Mouse (Mus musculus): ENCODE measurements around the gene Gpsm1.
A peak's percentile ranks its signal among the peaks of the same experiment; 100 is the strongest.

Gpsm1 gene

DNA sequence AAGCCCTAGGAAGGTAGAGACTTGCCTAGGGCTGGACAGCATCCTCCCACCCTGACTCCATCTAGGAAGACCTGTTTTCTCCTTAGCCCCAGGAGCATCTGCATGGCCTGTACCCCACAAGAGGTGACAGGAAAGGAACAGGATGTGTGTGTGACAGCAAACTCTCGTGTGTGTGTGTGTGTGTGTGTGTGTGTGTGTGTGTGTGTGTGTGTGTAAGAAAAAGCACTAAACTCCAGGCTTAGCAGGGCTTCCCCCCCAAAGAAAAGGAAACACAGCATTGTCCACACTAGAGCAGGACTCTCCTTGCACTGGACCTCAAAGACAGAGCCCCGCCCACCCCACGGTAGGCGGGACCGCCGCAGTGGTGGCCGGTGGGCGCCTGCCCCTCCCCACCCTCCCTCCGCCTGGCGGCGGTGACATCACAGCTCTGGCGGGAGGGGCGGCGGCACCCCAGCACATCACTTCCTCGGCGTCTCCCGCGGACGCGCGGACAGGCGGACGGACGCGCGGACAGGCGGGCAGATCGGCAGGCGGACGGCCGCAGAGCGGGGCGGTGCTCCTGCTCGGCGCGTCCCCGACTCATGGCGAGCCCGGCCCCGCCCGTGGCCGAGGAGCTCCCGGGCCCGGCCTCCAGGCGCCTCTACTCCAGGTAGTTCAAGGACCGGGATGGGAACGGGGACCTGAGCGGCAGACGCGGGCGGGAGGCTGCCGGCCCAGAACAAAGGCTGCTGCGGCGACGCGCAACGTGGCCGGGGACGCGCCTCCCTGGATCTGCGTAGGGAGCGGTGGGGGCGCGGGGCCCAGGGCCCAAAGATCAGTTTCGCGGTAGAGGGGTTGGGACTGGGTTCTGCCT lies at the start of gene Gpsm1:
TSS of gene Gpsm1 (plus strand) at position 444 of the 853 bp plus-strand sequence.
- peak; percentile 88 to 93 for DNase-seq

DNA sequence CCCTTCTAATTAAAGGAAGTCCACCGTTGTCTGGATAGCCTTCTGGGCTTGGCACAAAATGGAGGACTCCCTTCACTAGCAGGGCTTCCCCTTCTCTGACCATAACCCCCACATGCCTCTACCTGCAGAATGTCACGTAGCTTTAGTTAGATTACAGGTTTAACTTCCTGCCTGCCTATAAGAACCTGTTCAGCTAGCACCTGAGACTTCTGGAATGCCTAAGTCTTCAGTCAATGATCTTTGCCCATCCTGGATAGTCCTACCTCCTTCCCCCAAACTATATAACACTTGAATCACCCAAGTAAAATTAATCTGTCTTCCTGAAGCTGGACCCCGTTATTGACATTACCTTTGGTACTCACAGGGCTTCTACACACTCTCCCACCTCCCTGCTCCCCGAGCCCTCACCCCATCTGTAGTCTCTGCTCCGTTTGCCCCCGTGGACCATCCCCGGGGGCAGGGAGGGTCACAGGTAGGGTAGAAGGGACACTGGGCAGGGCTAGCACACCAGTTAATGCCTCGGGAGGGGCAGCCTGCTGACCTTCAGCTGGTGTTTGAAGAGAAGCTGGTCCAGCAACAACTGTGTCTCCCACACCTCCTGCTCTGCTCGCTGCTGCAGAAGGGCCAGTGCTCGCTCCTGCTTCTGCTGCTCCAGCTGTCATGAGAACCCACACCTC lies 49.1 kb upstream of the Gpsm1 start:
- no peak for DNase-seq

DNA sequence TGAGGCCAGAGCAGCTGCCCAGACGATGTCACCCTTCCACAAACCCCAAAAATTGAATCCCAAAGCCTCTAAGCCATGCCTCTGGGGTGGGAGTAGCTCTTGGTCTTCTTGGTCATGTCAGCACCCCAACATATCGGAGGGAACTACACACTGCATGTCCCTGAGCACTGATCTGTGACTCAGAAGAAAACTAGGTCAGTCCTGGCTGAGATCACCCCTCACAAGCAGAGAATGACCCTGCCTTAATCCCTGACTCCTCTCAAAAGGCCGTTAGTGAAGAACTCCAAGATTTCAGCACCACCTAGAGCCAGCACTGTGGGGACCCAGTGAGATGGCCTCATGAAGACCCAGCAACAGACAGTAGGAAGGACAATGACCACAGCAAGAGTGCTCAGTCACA lies 47.1 kb upstream of the Gpsm1 start:
- DNase-seq, result no peak

DNA sequence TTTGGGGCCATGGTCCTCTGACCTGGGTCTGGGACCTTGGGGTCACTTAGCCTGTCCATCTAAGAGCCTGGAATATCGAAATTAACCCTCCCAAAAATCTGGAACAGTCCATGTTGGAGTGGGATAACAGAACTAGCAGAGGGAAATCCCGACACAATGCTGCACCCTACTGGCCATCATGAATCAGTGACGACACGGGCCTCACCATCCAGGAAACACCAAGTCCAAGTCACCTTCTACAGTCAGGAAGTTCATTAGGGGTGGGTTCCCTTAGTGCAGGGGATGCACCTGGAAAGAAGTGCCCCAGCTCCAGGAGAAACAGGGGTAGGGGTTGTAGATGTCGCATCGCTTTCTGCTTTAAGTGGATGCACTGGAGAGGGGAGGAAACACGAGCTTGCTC lies 41.7 kb upstream of the Gpsm1 start:
- DNase-seq, result peak; percentile 72 to 82

DNA sequence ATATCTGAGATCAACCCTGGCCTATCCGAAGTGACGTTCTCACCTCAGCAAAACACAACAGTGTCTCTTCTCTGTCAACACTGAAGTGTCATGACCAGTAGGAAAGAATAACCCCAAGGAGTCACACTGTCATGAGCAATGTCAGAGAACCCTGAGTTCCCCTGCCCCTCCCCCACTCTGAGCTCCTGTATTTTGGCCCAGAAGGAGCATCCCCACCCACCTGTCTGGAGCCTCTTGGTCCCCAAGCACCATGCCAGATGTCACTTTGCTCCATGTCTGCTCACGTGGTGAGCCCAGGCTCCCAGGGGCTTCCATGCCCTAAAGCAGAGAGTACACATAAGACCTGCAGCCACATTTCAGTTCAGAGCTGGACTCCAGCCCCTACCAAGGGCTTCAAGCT lies 35.6 kb upstream of the Gpsm1 start:
- no peak for DNase-seq

DNA sequence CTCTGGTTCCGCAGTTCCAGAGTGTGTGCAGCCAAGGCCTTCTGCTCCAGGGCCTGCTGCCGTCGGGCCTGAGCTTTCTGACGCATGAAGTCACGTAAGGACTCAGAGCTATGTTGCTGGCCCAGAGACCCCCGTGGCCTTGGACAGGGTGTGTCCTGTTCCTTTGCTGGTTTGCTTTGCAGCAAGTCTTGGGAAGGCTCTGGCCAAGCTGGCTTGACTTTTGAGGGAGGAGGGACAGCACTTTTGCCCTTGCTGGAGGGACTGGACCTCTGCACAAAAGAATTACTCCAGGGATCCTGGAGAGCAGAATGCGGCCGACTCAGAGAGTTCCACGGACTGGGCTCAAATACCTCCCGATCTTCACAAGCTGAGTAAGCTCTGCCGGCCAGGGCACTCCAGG lies 34.7 kb upstream of the Gpsm1 start:
- no peak for DNase-seq

DNA sequence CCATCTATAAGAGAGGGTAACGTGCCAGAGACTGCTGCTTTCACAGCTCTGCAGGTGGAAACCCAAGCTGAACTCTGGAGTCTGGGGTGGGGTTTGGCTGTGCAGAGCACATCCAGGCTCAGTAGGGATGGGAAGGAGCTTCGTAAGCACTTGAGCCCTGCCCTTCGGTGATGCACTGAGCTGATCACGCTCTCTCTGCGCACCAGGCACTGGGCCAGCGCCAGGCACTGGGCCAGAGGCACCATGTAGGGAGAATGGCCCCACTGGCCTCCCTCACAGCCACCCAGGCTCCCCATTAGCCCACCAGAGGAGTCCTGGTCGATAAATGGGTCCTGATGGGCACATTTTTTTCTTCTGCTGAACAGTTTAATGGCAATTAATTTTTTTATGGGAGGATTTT lies 29.5 kb upstream of the Gpsm1 start:
- DNase-seq, result peak; percentile 73 to 83

DNA sequence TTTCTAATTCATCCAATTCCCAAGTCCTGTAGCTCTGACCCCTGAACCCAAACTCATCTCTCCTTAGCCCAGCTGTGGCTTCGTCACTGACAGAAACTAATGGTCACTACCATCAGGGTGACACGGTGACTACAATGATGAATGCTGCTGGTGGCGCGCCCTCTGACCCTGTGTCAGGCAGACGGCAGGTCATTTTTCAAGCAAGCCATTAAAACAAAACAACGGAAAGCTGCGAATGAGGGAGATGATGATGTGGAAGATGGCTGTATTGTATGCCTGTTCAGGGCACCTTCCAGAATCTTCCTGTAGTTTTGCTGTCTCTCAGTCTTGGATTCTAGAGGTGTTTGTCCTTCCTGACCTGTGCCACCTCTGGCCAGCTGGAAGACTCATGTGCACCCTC lies 28.9 kb upstream of the Gpsm1 start:
- no peak for DNase-seq

DNA sequence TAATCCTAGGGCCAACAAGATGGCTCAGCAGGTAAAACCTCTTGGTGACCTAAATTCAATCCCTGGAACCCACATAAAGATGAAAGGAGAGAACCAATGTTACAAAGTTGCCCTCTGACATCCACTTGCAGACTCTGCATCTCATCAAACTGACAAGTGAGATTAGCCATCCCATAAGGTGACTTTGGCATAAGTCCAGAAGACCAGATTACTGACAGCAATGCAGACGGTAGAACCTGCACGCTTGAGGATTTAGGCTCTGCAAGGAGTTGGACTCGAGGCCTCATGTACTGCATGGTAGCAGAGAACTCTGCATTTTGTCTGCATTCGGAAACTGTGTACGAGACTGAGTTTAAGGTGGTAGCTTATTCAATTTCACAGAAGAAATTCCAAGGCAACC lies 25.2 kb upstream of the Gpsm1 start:
- DNase-seq, result no peak

DNA sequence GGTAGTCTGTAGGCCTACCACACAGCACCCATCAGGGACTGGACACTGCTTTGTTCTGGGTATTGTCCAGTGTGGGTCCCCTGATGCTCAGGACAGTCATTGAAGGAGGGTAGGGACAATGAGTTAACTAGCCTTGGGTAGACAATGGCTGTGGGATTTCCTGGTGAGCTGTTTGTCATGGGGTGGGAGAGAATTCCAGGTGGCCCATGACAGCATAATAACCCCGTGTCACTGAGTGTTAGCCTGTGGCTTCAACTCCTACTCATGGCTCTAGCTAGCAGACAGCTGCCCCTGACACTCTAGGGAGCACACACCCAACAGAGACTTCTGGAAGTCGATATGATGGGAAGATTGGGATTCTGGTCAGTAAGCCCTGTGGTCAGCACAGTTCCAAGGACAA lies 20.9 kb upstream of the Gpsm1 start, which contains the start of gene Ccdc187:
TSS of gene Ccdc187 (minus strand) at position 101 of the 400 bp plus-strand sequence.
- DNase-seq, result no peak

DNA sequence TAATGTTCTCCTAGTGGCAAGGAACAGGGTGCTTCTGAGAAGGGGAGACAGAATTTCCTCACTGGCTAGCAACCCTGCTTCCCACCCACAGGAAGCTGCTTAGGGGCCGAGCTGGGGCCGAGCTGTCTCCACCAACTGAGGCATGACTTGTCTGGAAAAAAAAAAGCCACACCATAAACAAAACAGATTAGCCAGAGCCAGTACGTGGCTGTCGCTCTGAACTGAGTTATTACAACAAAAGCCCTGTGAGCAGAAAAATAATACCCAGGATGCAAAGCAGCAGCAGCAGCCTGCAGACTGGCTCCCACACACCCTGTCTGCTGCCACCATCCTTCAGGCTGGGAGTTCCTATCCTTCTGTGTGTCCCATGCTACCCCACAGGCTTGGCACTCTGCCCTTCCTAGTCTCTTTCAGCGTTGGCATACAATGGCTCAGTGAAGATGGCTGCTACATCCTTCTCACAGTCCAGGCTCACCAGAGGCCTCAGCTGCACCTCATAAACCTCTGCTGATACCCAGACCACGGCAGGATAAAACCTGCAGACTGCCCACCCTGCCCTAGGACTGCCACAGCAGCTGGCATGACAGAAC lies 18.6 kb upstream of the Gpsm1 start:
- peak; percentile 47 to 66 for DNase-seq

DNA sequence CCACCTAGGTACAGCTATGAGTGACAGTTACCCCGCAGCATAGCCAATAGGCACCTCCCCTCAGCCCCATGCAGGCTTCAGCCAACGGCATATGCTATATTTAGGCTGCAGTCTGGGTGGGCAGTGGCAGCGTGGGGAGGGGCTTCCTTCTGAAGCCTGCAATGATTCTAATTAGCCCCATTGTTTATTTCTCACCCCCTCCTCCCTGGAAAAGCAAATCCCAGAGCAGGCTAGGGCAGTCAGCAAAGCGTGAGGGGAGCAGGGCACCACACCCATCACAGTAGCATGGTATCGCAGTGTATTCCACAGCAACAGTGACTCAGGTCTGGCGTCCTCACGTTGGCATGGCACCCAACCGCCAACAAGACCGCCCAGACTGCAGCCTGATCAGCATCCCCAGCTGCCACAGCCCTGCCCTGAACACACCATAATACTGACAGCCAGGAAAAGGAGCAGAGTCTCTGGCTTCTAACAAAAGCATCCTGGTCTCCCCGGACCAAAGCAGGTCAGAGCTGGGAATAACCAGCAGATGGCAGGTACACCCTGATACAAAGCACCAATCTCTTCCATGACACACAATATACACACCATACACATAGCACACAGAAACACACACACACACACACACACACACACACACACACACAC lies 17.0 kb upstream of the Gpsm1 start:
- DNase-seq, result peak; percentile 66 to 67

DNA sequence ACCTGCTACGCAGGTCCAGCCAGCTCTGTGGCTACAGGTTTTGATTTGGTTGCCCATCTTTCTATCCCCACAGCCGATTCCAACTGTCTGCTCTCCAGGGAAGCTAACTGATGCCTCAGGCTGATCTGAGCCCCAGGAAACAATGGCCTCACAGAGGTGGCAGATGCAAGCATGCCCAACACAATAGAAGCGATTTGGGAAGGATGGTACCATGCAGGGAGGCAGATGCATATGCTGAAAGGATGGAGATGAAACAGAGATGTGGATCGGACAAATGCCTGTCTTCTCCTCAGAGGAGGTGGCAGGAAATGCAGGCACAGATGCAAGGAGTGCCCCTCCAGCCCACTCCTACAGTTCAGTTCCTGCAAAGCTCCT lies 16.5 kb upstream of the Gpsm1 start:
- no peak for DNase-seq

DNA sequence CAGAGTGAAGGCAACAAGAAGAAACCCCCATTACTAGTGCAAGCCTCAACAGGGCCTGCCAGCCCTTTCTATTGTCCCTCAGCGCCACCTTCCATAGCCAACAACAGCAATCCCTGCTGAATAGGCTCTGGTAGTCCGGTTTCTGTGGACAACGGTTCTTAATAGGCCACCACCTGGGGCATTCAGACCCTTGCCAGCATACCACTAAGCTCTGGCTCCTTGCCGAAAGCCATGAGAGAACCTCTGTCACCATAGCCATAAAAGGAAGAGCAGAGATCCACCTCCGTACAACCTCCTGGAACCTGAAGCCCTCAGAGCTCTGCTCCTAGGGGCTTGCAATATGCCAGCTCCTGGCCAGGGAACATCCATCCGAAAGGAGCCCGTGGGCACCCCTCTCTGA lies 16.0 kb upstream of the Gpsm1 start:
- DNase-seq, result peak; percentile 67 to 74

DNA sequence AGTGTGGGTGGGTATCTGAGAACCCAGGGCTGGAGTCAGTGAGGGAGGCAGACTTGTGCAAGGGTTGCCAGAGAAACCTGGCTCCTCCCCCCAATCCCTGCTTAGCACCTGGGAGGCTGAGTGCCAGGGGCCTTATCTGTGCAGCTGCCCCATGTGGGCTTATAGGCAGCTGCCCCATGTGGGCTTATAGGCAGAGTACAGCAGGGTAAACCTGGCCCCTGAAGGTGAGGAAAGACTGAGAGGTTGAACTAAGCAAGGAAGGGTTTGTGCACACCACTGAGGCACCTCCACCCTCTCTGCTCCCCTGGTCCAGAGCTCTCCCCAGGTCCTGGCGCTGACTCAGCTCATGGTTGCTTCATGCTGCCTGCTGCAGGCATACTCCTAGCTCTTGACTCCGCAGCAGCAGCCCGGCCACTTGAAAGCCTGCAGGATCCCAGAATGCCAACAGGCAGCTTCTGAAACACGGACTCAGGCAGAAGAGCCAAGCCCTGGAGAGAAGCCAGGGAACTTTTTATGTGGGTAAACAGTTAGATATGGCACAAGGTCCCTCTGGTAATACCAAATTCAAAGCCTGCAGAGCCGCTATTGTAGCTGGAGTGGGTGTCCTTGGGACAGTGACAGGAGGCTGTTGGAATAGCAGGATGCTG lies 15.0 kb upstream of the Gpsm1 start:
- DNase-seq, result peak; percentile 65 to 68

DNA sequence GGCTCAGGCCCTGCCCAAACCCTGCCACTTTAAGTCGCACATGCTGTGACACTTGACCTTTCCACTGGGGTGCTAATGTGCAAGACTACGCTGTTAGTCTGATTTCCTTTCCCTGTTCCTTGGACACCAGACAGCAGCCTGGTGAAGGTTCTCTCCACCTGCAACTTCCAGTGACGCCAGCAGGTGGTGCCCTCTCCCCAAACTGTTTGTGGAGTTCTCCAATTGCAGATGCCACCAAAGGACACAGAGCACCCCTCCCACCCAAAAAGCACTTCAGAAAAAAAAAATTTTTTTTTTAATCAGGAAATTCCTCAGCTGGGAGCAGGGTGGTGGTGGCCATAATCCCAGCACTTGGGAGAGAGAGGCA lies 14.5 kb upstream of the Gpsm1 start:
- peak; percentile 96 for DNase-seq

DNA sequence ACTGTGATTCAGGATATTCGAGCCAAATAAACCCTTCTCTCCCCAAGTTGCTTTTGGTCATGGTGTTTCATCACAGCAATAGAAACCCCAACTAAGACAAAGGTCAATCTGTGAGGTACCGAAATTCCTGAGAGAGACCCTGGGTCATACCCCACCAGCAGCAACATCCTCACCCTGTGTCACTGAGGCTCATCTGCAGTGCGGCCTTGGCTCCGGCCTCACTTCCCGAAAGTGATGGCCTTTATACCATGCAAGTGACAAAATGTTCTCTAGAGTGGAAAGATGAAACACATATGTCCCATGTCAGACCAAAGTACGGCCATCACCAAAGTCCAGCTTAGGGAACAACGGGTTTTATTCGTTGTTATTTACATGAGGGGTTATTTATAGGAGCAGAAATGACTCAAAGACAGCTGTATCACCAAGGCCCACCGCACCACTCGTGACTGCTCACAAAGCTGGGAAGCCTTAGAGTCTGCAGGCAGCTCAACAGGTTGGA lies 13.3 kb upstream of the Gpsm1 start:
- no peak for DNase-seq

DNA sequence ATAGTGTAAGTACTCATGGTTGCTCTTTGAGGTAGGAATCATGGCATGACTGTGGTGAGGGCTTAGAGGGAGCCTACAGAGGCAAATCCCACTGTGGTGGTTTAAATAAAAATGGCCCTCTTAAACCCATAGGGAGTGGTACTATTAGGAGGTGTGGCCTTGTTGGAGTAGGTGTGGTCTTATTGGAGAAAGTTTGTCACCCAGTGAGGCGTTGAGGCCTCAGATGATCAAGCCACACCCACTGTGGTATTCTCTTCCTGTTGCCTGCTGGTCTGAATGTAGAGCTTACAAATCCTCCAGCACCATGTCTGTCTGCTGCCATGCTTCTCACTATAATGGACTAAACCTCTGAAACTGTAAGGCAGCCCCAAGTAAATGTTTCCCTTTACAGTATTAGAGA lies 10.6 kb upstream of the Gpsm1 start:
- DNase-seq, result no peak

DNA sequence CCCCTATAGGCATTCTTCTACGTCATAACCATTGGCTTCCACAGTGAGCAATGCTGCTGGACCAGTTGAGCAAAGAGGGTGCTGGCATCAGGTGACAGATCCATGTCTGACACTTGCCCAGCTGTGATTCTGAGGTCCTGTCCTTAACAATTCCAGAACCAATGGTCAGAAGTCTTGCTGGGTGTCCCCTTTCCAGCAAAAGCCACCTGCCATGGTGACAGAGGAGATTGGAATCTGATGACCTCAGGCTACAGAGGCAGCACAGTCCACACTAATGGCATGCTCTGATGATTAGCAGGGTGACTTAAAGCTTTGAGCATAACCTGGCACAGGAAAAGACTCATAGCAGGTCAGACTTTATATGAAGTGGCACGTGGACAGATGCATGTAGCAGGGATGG lies 9.8 kb upstream of the Gpsm1 start:
- no peak for DNase-seq

DNA sequence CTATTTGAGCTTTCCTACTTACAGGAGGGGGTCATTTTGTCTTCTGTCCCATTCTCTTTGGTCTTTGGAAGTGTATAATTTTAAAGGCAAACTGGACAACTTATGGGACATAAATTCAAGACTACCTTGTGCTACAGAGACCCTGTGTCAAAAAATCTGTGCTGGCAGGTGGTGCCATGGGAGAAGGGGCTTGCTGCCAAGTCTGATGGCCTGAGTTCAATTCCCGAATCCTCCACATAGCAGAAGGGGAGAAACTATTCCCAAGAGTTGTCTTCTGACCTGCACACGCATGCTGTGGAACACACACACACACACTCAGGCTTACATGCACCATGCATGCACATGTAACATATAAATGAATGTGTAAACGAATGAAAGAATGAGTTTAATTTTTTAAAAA lies 8.6 kb upstream of the Gpsm1 start:
- no peak for DNase-seq

DNA sequence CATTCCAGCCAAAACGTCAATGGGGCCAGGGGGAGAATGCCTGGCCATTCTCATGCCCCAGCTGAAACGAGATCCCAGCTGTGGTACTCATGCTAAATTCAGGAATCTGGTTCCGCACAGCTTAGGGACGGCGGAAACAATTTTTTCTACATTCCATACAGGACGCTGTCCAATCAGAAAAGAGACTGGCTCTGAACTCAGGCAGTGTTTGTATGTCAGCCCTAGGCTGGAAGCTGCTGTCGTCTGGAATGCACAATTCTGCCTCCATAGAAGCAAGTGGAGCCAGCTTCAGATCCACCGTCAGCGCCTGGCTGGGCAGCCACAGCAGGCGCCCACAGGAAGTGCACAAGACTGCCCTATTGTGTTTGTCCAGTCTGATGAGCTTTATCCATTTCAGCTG lies 5.6 kb upstream of the Gpsm1 start:
- peak in 1 of 2 experiments; percentile 12 for DNase-seq

DNA sequence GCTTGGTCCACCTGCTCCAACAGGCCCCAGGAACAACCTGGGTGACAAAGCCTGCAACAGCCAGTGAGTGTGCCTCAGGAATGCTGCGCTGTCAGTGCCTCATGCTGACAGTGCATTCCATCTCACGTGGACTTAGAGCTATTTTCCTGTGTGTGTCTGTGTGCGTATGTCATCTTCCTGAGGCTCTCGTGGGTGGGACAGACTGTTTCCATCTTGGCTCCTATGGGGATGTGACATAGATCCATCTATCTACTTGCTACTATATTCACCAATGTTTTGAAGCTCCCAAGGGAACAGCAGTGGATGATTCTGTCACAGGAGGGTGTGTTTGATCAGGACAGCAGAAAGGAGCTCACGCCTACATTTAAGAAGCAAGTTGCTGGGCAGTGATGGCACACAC lies 3.4 kb upstream of the Gpsm1 start:
- peak in 1 of 2 experiments; percentile 29 for DNase-seq

DNA sequence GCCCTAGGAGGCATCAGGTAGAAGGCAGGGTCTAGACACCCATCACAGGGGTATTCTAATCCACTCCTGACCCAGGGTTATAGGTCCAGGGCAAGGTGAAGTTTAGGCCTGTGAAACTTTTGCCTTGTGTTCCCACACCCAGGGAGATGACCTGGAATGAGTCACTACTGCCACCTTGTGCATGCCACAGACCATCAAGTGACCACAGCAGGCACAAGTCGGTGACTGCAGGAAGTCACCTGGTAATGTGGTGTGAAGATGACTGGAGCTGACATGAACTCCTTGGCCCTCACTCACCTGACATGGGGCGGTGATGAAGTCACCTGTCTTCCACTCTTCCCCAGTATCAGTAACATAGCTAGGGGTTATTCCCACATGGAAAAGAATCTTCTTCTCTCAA lies 2.5 kb upstream of the Gpsm1 start:
- DNase-seq, result peak; percentile 50 to 64

All from cerebellum, postnatal 25 days (tissue).